Mouse (Mus musculus) adrenal gland (tissue): Measurements from ENCODE around the gene Slc5a1.

ENCODE experiments used
- intact Hi-C: fragments of 180-260 bp; cut with DNase I; formaldehyde crosslinking; loops from one replicate; pipeline ENCODE4 v1.15.1; 2025

Gene Slc5a1

DNA sequence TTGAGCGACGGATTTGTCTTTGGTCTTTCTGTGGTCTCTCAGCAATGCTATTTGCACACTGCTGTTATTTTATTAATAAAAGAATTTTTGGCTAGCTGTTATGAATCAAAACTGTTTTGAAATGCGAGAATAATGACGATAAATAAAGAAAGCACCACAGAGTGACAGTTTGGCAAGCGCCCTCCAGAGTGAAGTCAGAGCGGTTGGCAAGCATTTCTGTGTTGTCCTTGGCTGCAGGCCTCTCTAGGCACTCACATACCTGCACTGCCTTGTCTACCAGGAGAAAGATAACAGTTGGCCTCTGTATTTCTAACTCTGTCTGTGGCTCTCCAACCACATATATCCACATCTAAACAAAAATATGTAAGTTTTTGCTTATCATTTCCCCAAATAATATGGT is 43.7 kb downstream of the Slc5a1 start:
- intact Hi-C loops, result no loop called here

DNA sequence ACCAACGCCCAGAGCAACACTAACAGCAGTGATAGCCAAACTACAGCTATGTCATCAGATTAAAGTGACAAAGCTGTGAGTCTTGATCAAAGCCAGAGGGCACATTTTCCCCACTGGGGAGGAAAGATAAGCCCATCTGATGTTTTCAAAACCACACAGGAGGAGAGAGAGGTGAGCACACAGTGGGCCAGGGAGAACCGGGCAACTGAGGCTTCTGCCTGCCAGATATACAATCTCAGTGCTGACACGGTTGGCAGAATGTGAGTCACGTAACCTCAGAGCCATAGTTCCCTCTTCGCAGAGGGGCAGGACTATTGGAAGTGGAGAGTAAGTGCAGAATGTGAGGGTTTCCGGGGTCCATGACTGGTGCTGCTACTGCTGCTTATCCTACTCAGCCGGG is 89.5 kb downstream of the Slc5a1 start:
- intact Hi-C loops, result no loop called here

DNA sequence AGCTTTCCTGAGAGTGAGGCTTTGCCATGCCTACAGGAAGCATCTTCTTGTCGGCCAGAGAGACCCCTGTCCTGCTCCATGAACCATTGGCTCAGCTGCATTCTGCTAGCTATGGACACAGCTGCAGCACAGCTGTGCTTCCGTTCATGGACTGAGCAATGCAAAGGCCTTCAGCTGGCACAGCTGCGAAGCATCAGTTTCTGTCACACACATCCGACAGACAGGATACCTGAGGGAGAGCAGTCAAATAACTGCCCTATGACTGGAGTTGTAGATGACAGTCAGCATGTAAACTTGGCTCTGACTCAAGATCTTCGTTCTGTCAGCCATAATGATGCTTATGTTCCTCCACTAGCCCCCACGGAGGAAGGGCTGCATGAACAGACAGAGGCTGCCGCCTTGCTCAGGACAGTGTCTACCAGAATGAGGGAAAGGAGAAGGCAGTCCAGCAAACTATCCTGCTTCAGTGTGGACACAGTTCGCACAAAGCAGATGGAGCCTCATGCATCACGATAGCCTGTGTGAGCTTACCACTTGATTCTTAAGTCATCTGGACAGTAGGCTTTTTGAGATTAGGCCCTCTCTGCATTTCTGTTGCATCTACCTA is 91.3 kb downstream of the Slc5a1 start:
- intact Hi-C loops, result no loop called here

DNA sequence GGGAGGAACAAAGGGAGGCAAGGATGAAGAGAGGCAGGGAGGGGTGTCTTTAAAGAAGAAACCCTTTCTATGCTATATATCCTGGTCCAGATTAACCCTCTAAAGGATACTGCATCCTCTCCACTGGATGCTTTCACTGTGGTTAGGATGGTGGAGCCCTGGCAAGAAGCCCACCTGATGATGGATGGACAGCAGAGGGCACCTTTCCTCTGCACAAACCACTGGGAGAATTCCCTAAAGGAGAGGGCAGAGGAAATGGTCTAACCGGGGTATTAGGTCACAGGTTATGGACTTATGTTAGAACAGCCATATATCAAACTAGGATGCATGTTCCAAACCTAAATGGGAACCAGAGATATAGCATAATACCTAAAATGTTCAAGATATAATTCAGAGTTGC is 96.1 kb downstream of the Slc5a1 start:
- intact Hi-C loops, result loop anchor here (5.0 kb wide), 1 partner anchor 72 kb away; the partner anchor contains the start of gene Ctbp1

DNA sequence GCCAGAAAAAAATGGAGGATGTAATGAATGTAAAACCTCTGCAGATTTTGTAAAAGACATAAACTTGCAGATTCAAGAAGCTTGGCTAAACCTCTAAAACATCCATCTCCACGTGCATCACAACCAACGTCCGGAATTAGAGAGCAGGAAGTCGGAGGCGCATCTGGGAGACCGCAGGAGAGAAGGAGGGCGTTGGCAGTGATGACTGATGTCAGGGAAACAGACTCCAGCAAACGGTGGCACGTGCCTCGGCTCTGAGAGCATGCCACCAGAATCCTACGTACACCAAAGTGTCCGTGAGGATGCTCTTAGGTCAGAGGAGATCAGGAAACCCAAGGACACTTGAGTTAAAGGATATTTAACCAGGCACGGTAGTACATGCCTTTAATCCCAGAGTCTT is 97.7 kb downstream of the Slc5a1 start:
- intact Hi-C loops, result loop anchor here (5.0 kb wide), 1 partner anchor 71 kb away; the partner anchor contains the start of gene Ctbp1

DNA sequence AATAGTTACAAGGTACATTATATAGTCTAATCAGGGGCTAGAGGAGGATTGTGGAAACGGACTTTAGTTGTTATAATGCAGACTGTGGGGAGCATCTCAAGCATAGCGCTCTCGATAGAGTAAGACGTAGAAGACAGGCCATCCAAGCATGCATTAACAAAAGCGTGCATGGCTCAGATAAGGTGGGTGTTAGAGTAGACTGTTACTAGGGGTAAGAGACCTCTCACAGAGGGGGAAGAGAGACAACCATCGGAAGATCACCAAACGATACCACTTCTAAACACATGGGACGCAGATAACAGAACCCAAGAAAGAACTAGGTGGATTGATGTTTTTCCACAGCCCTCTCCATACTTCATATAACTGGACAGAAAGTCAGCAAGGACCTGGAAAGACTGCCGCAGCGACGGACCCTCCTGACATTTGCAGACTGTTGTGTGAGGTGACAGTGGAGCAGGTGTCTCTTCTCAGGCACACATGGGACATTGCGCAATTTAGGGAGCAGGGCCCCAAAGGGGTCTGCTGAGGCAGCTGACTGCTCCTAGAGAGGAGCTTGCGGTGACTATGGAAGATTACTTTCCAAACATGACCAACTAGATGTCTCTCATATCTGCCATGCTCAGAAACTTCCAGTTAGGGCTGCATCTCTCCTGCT is 98.6 kb downstream of the Slc5a1 start:
- intact Hi-C loops, result loop anchor here (5.0 kb wide), 1 partner anchor 70 kb away; the partner anchor contains the start of gene Ctbp1

DNA sequence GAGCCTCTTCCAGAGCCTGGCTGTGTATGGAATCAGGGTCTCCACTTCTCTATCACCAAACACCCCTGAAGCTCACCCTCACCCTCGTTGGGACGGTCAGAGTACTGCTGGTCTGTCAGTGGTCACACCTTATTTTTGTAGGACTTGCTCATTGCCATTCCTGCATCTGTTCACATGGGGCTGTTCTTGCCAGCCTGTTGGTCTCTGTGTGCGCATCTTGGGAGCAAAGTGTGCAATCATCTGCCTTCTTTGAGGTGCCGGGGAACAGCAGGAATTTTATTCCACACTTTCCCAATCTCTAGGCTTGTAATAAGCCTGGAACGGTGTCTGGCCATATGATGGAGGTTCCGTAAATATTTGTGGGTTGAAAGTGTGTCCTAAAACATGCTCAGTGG is 99.1 kb downstream of the Slc5a1 start:
- intact Hi-C loops, result loop anchor here (5.0 kb wide), 1 partner anchor 69 kb away; the partner anchor contains the start of gene Ctbp1

DNA sequence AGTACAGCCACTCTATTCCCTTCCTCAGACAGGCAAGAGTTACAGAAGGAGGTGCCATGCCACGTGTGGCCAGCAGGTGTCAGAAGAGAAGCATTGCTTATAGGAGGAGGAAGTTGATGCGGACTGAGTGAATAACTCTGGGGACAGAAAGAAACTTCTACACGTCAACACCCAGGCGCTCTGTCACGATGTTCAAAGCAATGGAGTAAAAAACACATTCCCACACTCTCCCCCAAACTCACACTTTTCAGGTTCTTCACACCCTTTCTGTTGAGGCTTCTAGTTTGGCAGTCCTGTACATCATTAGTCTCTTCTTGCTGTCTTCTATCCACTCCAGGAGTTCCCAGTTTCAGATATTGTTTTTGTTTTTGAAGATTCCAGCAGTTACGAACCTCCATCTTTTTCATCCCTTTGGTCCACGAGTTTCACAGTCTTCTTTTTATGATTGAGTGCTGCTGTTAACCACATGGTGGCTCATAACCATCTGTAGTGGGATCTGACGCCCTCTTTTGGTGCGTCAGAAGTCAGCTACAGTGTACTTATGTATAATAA is 99.7 kb downstream of the Slc5a1 start:
- intact Hi-C loops, result loop anchor here (5.0 kb wide), 1 partner anchor 69 kb away; the partner anchor contains the start of gene Ctbp1

DNA sequence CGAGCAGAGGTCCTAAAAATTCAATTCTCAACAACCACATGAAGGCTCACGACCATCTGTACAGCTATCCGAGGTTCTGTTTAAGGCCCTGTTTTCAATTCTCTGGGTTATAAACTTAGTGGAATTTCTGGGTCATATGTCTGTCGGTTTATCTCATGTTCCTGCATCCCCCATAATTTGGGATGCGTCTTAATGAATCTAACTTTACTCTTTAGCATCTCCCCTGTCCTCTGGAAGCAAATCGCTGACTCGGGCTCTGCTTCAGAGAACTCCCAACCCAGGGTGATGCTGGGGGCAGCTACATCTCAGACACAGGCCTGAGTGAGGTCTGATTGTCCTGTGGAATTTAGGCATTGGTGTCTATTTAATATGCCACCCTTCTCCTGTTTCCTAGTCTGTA is 100.3 kb downstream of the Slc5a1 start:
- intact Hi-C loops, result loop anchor here (5.0 kb wide), 1 partner anchor 68 kb away; the partner anchor contains the start of gene Ctbp1

DNA sequence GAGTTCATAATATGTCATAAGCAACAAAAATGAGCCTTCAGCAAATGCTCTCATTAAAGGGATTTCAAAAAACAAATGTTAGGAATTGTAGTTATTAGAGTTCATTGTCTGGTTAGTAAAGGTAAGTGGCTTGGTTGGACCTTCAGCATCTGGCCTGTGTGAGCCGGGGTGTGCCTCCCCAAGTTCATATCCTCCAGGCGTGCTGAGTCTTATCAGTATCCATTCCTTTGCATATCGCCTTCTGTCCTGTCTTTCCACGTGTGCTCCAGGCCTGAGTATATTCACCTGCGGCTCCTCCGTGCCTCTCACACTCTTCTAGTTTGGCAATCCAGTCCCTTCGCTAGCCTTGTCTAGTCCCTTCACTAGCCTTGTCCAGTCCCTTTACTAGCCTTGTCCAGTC is 102.3 kb downstream of the Slc5a1 start:
- intact Hi-C loops, result loop anchor here (5.0 kb wide), 1 partner anchor 166 kb away; no protein-coding TSS in a partner anchor

DNA sequence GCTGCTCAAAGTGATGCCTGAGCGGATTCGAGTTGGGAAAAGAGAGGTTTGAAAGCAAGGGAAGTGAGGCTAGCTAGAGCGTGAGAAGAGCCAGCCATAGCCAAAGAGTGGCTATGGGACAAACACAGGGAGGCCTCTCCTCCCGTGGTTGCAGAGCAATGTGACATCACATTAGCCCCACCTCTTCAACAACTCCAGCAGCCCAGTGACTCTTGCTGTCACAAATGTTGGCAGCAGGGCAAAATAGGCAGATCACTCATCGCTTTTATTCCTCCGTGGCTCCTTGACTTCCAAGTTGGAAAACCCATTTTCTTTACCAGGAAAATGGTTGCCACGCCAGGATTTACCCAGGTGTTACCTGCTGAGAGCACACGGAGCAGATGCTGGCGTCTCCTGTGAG is 103.1 kb downstream of the Slc5a1 start:
- intact Hi-C loops, result loop anchor here (5.0 kb wide), 1 partner anchor 165 kb away; no protein-coding TSS in a partner anchor

DNA sequence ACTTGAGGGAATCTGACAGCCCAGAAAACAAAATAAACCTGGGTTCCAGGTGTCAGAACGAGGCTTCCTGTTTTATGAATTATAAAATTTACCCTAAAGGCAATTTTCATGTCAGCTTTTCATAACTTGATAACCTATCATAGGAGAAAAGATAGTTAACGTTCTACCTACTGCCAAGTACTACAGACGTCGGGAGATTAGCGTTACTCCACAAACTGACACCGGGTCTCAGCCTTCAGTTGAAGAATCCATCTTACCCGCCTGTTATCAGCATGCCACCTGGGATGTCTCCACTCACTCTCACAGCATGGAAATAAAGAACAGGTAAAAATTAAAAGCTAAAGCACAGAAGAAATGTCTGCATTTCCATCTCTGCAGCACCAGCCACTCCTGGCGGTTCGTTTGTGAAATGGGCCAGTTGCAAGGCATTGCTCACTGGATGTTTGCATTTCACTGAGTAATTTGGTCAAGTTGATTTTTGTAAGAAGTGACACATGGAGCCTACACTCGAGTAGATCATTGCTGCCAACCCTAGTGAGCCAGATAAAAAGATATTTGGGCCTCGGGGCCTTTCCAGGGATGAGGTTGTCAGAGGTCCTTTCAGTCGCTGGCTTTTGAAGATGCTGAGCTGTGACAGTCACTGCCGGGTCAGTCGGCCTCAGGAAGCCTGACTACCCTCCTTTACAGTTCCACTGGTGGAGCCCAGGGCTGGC is 104.7 kb downstream of the Slc5a1 start:
- intact Hi-C loops, result loop anchor here (5.0 kb wide), 1 partner anchor 164 kb away; no protein-coding TSS in a partner anchor

DNA sequence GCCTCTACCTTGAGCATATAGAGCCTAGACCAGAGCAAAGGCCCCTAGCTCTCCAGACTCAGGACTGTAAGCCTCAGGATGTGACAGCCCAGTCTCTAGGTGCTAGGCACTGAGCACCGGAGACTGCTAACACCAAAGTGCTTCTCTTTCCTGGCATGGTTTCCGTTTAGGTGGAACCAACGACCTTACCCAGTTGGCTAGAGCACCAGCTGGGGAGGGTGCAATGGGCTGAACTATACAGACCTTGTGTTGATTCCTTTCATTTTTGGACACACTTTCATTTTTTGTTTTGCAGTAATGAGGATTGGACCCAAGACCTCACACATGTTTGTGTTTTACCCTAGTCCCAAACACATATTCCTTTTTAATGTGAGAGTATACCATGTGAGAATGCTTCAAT is 106.5 kb downstream of the Slc5a1 start:
- intact Hi-C loops, result no loop called here

DNA sequence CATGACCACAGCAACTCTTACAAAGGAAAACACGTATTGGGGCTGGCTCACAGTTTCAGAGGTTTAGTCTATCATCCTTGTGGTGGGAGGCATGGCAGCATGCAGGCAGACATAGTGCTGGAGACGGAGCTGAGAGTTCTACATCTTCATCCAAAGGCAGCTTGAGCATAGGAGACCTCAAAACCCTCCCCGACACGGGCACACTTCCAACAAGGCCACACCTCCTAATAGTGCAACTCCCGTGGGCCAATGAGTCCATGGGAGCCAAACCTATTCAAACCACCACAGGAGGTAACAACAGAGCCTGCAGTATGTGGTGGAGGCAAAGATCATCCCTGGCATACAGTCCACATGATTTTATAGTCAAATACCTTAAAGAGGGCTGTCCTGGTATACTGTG is 107.2 kb downstream of the Slc5a1 start:
- intact Hi-C loops, result no loop called here
